ENCODE assay signal across 17 mouse cellular contexts in genomic region chr11:57271687-57272086, GRCm38 (mm10).
DNase-seq lines count a peak whose midpoint lies in the region; ATAC-seq and TF ChIP-seq lines count a peak whose summit lies in the region.
"Had no signal": no experiment of that assay in that cellular context is flagged by ENCODE, and none has a peak within 500 bp of the region (broad histone marks: within the 10 kb centered on the region; RNA-seq: fewer than 3 reads in every experiment).

No protein-coding gene starts in this region.

- no peak overlapping the region for H3K9ac ChIP-seq in hindbrain, embryonic 13.5 days
- H3K9ac ChIP-seq in forebrain, embryonic 12.5 days: no peak overlapping the region
- H3K9ac ChIP-seq: hindbrain, embryonic 12.5 days; limb, embryonic 12.5 days; liver, embryonic 13.5 days had no signal

- intact Hi-C loops in left cerebral cortex, postnatal 36 days (cut with DNase I): no loop called here

- TF ChIP-seq CTCF in cortical plate, adult 2 months (IDR thresholded peaks at IDR 0.05; ENCODE audit: extremely low read depth, insufficient read depth, low read length): no peak

- no peak overlapping the region for H3K4me2 ChIP-seq in hindbrain, embryonic 13.5 days
- H3K4me2 ChIP-seq in forebrain, embryonic 12.5 days: no peak overlapping the region
- H3K4me2 ChIP-seq: hindbrain, embryonic 12.5 days; limb, embryonic 12.5 days; liver, embryonic 13.5 days had no signal

- no peak overlapping the region for H3K4me3 ChIP-seq in cortical plate, adult 2 months (ENCODE audit: insufficient read depth, low read length)
- H3K4me3 ChIP-seq in hindbrain, embryonic 13.5 days: no peak overlapping the region
- H3K4me3 ChIP-seq in forebrain, embryonic 12.5 days (replicated peaks): no peak overlapping the region
- H3K4me3 ChIP-seq: hindbrain, embryonic 12.5 days; limb, embryonic 12.5 days; liver, embryonic 13.5 days; megakaryocyte, embryonic 14.5 days had no signal

- H3K27me3 ChIP-seq in hindbrain, embryonic 13.5 days: no peaks in the 10 kb centered on the region
- H3K27me3 ChIP-seq in forebrain, embryonic 12.5 days: no peaks in the 10 kb centered on the region
- H3K27me3 ChIP-seq: hindbrain, embryonic 12.5 days; limb, embryonic 12.5 days; liver, embryonic 13.5 days had no signal

- ATAC-seq in hindbrain, embryonic 13.5 days (ENCODE audit: low FRiP score): no peak
- ATAC-seq in forebrain, embryonic 12.5 days (ENCODE audit: low FRiP score): no peak
- ATAC-seq: forebrain, embryonic 14.5 days; midbrain, embryonic 16.5 days had no signal

- H3K36me3 ChIP-seq in hindbrain, embryonic 13.5 days: no peaks in the 10 kb centered on the region
- no peaks in the 10 kb centered on the region for H3K36me3 ChIP-seq in forebrain, embryonic 12.5 days (replicated peaks)
- H3K36me3 ChIP-seq: hindbrain, embryonic 12.5 days; limb, embryonic 12.5 days; liver, embryonic 13.5 days had no signal

- TF ChIP-seq POLR2A in cortical plate, adult 2 months (IDR thresholded peaks at IDR 0.05; ENCODE audit: extremely low read depth, insufficient read depth, low read length): 0 out of 2 replicates have a peak, but pooled peaks have one; percentile 43

- peak; percentile 25 to 32 for DNase-seq in frontal cortex, postnatal 25 days (ENCODE audit: low spot score in 2 of 2)
- peak; percentile 57 to 79 for DNase-seq in layer of hippocampus, postnatal 14 days (ENCODE audit: low spot score in 2 of 2)
- peak; percentile 74 to 77 for DNase-seq in left cerebral cortex, postnatal 36 days (ENCODE audit: low spot score in 2 of 2)
- DNase-seq in lung, adult 18-20 months: no peak
- DNase-seq in Muller cell, postnatal 12 days (ENCODE audit: inconsistent ontology term): no peak
- DNase-seq: cerebellum, postnatal 14 days; gastrocnemius, postnatal 14 days; liver, embryonic 13.5 days; thymus, postnatal 36 days had no signal

- no peaks in the 10 kb centered on the region for H3K9me3 ChIP-seq in hindbrain, embryonic 13.5 days
- H3K9me3 ChIP-seq in forebrain, embryonic 12.5 days: no peaks in the 10 kb centered on the region
- H3K9me3 ChIP-seq: hindbrain, embryonic 12.5 days; limb, embryonic 12.5 days; liver, embryonic 13.5 days; megakaryocyte, embryonic 14.5 days had no signal

- peaks cover 13% of the 10 kb centered on the region for H3K4me1 ChIP-seq in cortical plate, adult 2 months (ENCODE audit: control insufficient read depth, insufficient read depth, low read length)
- H3K4me1 ChIP-seq in hindbrain, embryonic 13.5 days (replicated peaks): no peaks in the 10 kb centered on the region
- H3K4me1 ChIP-seq in forebrain, embryonic 12.5 days: no peaks in the 10 kb centered on the region
- H3K4me1 ChIP-seq: hindbrain, embryonic 12.5 days; limb, embryonic 12.5 days; liver, embryonic 13.5 days; megakaryocyte, embryonic 14.5 days had no signal

- WGBS in hindbrain, embryonic 13.5 days: 94% methylated on average over 8 of the region's 8 CpGs
- WGBS in forebrain, embryonic 12.5 days: 91% methylated on average over 8 of the region's 8 CpGs

- H3K27ac ChIP-seq in cortical plate, adult 2 months (ENCODE audit: insufficient read depth, low read length): peak overlapping the region; percentile 49; the same call in 1 of the 2 replicates
- H3K27ac ChIP-seq in hindbrain, embryonic 13.5 days: no peak overlapping the region
- H3K27ac ChIP-seq in forebrain, embryonic 12.5 days: no peak overlapping the region
- H3K27ac ChIP-seq: hindbrain, embryonic 12.5 days; limb, embryonic 12.5 days; liver, embryonic 13.5 days had no signal

Comparison
In these comparisons a context has a peak if more than half of its experiments do, and no peak if none do; other contexts are left out.
1. DNase-seq: peak in frontal cortex, postnatal 25 days (2 of 2), layer of hippocampus, postnatal 14 days (2 of 2) and left cerebral cortex, postnatal 36 days (2 of 2); none in lung, adult 18-20 months (0 of 2) and Muller cell, postnatal 12 days (single experiment).